Mouse (Mus musculus) intestine, embryonic 14.5 days (tissue): ENCODE results near the gene C2. TPM values are rescaled to one million over a fixed set of nuclear protein-coding genes. Genes with fewer than 3 reads are reported as not detected.

Experiments used
- ATAC-seq: fragments of 200-750 bp; cut with Nextera tagmentation; replicated peaks from 2 replicates; pipeline ENCODE4 v1.8.0; 2017; ENCODE audit warnings: low read depth, moderate number of reproducible peaks, moderate TSS enrichment, moderate library complexity; ENCODE audit not compliant: low FRiP score, low TSS enrichment
- DNase-seq: peaks from one replicate; pipeline ENCODE4 v3.0.0-alpha.2; 2018; ENCODE audit warnings: low spot score
- H3K27ac ChIP-seq: fragments of 300-500 bp; sonication (generic); 2 replicates; pipeline ENCODE4 v1.5.1; 2014; ENCODE audit warnings: low read depth, mild to moderate bottlenecking, control low read depth
- H3K27me3 ChIP-seq: fragments of 300-500 bp; sonication (generic); replicated peaks from 2 replicates; pipeline ENCODE4 v1.6.1; 2014; ENCODE audit warnings: low read length, control low read depth; ENCODE audit not compliant: control insufficient read depth, insufficient read depth
- H3K36me3 ChIP-seq: fragments of 300-500 bp; sonication (generic); 2 replicates; pipeline ENCODE4 v1.6.1; 2014; ENCODE audit warnings: low read length, control low read depth; ENCODE audit not compliant: control insufficient read depth, insufficient read depth
- H3K4me1 ChIP-seq: fragments of 300-500 bp; sonication (generic); replicated peaks from 2 replicates; pipeline ENCODE4 v1.6.1; 2014; ENCODE audit warnings: low read length, control low read depth, mixed read lengths; ENCODE audit not compliant: control insufficient read depth, insufficient read depth
- H3K4me2 ChIP-seq: fragments of 300-500 bp; sonication (generic); 2 replicates; pipeline ENCODE4 v1.6.1; 2014; ENCODE audit warnings: low read length
- H3K4me3 ChIP-seq: fragments of 300-500 bp; sonication (generic); 2 replicates; pipeline ENCODE4 v1.5.1; 2014; ENCODE audit warnings: low read depth, low read length, control low read depth, mixed read lengths
- H3K9ac ChIP-seq: fragments of 300-500 bp; sonication (generic); 2 replicates; pipeline ENCODE4 v1.6.1; 2014; ENCODE audit warnings: mild to moderate bottlenecking, low read length
- H3K9me3 ChIP-seq: fragments of 300-500 bp; sonication (generic); 2 replicates; pipeline ENCODE4 v1.6.1; 2016; ENCODE audit warnings: low read length, control low read depth; ENCODE audit not compliant: control insufficient read depth
- WGBS: fragments of 180-500 bp; shearing (Covaris S2); extraction: QIAGEN DNeasy Blood & Tissue Kit; methylation state at CpG from one replicate; pipeline ENCODE4 v1.1.7; 2014; 5-methylcytosine and 5-hydroxymethylcytosine counted together
- polyA plus RNA-seq: library from polyadenylated mRNA; unstranded; fragments of >200 nt; fragmentation: Nextera tagmentation; extraction: Ambion mirVana; gene quantifications from 2 replicates; pipeline ENCODE4 v1.2.1, GENCODE M21; 2014

The C2 gene
- 6.8 and 7.5 TPM in 2 replicates for polyA plus RNA-seq

DNA sequence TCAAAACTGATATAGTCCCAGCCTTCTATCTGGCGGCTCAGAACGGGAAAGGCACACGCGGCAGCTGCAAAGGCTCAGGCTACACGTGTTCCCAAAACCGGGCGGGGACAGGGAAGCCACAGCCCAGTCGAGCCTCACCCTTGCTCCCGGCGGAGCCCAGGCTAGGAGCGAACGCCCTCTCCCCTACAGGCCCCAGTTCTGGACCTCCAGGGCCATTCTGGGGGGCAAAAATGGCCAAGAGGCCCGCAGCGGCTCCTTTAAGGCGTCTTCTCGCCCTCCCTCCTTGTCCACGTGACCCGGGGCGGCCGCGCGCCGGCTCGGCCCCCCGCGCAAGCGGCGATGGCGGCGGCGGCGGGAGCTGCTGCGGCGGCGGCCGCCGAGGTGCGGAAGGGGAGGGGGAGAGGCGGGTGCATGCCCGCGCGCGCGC is at the start of gene C2, which contains the start of gene Ehmt2:
C2 (minus strand) TSS at position 106 of the 427 bp plus-strand sequence.
Ehmt2 (plus strand) TSS at position 310 of the 427 bp plus-strand sequence.
- no peaks in the 10 kb centered on the region for H3K27me3 ChIP-seq
- peak; percentile 54 for ATAC-seq
- H3K27ac ChIP-seq, result peak within 1 kb of the TSS; percentile 93
- H3K36me3 ChIP-seq, result peaks cover 24% of the 10 kb centered on the region
- H3K4me1 ChIP-seq, result peaks cover 20% of the 10 kb centered on the region
- peak within 1 kb of the TSS; percentile 92 for H3K9ac ChIP-seq
- no peaks in the 10 kb centered on the region for H3K9me3 ChIP-seq
- peak within 1 kb of the TSS; percentile 95 for H3K4me3 ChIP-seq
- peak; percentile 93 for DNase-seq
- WGBS, result under 1% methylated on average over 32 of the region's 44 CpGs
- H3K4me2 ChIP-seq, result peak within 1 kb of the TSS; percentile 83

DNA sequence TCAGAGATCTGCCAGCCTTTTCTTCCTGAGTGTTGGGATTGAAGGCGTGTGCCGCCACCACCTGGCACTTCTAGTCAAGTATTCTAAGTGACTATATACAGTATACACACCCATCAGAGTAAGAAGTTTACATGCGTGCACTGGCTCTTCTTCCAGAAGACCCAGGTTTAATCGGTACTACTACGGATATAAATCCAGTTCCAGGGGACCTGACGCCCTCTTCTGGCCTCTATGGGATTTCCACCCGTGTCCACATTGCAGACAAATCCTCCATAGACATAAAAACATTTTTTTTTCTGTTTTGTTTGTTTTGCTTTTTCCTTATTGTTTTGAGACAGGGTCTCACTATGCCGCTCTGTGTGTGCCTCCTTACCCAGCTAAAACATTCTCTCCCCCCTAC is 49.5 kb upstream of the C2 start:
- Histone ChIP-seq H3K27ac (no peak overlapping the region), H3K9me3 (0 out of 2 replicates have a peak, but pooled peaks cover 2% of the 10 kb centered on the region), H3K9ac (no peak overlapping the region), H3K4me1 (peaks cover 4% of the 10 kb centered on the region; the same call in 1 of the 2 replicates), H3K4me3 (no peak overlapping the region), H3K27me3 (no peaks in the 10 kb centered on the region), H3K36me3 (peaks cover 21% of the 10 kb centered on the region), H3K4me2 (no peak overlapping the region)
- WGBS, result 27% methylated on average over 8 of the region's 8 CpGs
- DNase-seq (no peak), ATAC-seq (no peak)

DNA sequence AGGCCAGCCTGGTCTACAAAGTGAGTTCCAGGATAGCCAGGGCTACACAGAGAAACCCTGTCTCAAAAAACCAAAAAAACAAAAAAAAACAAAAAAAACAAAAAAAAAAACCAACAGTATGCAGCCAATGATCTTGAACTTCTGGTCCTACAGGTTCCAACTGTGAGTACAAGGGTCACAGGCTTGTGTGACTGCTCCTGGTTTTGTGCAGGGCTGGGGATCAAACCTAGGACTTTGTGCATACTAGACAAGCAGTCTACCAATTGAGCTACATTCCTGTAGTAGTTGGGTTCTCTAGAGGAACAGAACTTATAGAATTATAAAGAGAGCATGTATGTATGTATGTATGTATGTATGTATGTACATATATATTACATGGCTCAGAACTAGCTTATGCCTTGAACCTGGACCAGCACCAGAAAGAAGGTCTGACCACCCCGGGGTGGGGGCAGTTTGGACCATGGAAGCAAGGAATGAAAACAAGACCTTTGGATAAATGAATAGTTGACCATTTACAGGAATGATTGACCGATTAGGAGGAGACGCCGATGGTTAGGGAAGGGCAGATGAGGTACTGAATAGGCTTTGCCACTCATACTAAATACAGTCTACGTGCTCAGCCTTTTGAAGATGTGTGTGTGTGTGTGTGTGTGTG is 48.5 kb upstream of the C2 start:
- H3K27ac ChIP-seq, result no peak overlapping the region
- 90% methylated on average over 5 of the region's 5 CpGs for WGBS
- H3K9me3 ChIP-seq, result 0 out of 2 replicates have a peak, but pooled peaks cover 2% of the 10 kb centered on the region

DNA sequence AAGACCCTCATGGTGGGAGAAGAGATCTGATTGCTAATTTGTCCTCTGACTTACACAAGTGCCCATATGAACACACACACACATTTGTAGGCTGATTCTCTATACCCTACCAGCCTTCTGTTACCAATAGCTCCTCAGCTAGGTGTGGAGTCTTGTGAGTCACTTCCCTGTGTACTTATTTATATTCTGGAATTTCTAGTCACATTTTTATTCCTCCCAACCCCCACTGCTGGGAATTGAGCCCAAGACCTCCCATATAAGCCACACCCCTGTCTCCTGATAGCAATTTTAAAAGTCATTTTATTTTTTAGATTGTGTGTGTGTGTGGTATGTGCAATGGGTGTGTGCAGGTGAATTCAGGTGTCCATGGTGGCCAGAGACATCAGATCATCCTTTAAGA is 46.3 kb upstream of the C2 start:
- Histone ChIP-seq H3K4me2 (no peak overlapping the region), H3K9ac (no peak overlapping the region), H3K9me3 (0 out of 2 replicates have a peak, but pooled peaks cover 2% of the 10 kb centered on the region), H3K36me3 (no peaks in the 10 kb centered on the region; the same call in 1 of the 2 replicates), H3K27ac (no peak overlapping the region), H3K4me3 (no peak overlapping the region), H3K4me1 (peaks cover 6% of the 10 kb centered on the region), H3K27me3 (no peaks in the 10 kb centered on the region)
- DNase-seq (no peak), ATAC-seq (no peak)

More for the DNA sequence above, 48.5 kb upstream of the C2 start:
- ATAC-seq, result no peak
- Histone ChIP-seq H3K36me3 (peaks cover 21% of the 10 kb centered on the region), H3K4me3 (no peak overlapping the region), H3K4me1 (peaks cover 8% of the 10 kb centered on the region), H3K4me2 (no peak overlapping the region), H3K27me3 (no peaks in the 10 kb centered on the region), H3K9ac (no peak overlapping the region)
- no peak for DNase-seq

DNA sequence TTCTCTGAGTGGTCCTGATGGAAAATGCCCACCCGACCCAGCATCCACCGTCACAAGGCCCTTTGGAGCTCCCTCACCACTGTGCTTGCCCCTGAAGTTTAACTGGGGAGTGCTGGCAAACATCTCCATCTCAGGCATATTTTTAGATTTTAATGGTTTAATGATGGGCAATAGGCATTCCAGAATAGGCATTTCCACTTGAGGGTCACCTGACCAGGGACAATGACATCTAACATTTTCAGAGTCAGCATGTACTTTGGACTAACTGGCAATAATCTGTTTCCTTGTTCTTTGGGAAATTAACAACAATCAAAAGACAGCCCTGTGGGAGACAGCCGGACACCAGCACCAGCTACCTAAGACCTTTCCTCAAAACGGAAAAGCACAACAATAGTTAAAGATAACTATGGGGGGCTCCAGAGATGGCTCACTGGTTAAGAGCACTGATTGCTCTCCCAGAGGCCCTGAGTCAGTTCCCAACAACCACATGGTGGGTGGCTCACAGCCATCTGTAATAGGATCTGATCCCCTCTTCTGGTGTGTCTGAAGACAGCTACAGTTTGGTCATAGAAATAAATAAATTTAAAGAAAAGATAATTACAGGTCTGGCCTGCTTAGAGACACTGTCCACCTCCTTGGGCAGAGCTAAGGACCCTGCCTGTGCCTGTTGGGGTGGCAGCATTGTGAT is 45.2 kb upstream of the C2 start:
- Histone ChIP-seq H3K36me3 (no peaks in the 10 kb centered on the region), H3K4me3 (no peak overlapping the region), H3K4me2 (no peak overlapping the region), H3K27ac (peak overlapping the region; percentile 65), H3K4me1 (peaks cover 6% of the 10 kb centered on the region), H3K9me3 (0 out of 2 replicates have a peak, but pooled peaks cover 2% of the 10 kb centered on the region), H3K9ac (no peak overlapping the region), H3K27me3 (no peaks in the 10 kb centered on the region)
- 72% methylated on average over 4 of the region's 4 CpGs for WGBS
- DNase-seq (peak; percentile 63), ATAC-seq (peak; percentile 45; the same call in 1 of the 2 replicates)

DNA sequence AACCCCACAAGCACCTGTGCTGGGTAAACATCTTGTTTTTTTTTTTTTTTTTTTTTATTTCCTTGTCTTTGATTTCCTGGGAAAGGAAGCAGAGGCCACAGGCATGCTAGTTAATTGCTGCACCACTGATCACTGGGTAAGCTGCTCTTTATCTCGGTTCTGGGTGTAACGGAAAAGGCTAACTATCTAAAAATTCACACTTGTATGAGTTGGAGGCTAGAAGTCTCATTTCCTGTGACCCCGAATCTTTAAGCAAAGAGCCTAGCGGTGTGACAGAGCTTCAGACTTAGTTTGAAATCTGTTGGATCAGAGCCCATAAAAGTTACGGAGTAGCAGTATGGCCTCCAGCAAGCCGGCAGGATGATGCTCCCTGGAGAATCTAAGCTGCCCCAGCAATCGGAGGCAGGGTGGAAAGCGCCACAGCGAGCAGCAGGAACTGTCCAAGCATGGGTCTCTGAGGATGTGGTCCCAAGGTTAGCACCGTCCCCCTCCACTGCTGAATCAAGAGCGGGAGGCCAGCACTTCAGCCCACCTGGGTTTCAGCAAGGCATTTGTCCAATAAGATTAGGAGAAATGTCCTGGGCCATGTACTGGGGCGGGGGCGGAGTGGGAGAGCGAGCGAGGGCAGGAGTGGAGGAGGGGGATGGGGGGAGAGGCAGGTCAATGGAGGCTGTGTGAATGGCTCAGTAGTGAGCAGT is 43.4 kb upstream of the C2 start:
- Histone ChIP-seq H3K27me3 (no peaks in the 10 kb centered on the region), H3K4me1 (peaks cover 6% of the 10 kb centered on the region), H3K9me3 (0 out of 2 replicates have a peak, but pooled peaks cover 2% of the 10 kb centered on the region), H3K27ac (peak overlapping the region; percentile 51), H3K9ac (peak overlapping the region; percentile 42), H3K4me3 (peak overlapping the region; percentile 22), H3K36me3 (no peaks in the 10 kb centered on the region), H3K4me2 (peak overlapping the region; percentile 54)
- 7% methylated on average over 15 of the region's 15 CpGs for WGBS
- DNase-seq (peak; percentile 61), ATAC-seq (no peak)

DNA sequence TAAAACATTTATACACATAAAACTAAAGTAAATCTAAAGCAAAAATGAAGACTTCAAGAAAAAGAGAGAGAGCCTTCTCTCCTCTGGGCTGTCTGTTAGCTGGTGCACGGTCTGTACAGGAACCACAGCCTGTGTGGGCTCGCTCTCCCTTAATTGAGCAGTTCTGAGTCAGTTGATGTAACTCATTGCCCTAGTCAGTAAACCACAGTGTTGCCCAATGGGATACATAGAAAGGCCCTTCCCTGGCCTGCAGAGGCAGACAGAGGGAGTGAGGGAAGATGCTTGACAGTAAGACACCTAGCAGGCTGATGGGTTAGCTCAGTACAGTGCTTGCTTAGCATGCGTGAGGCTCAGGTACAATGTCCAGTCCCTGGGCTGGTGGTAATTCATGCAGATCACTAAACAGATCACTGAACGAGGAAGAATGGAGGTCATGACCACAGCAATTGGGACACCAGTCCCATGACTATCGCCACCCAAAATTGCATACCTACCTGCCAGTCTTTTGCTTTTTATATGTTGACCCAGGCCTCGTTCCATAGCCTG is 40.0 kb upstream of the C2 start:
- ATAC-seq, result no peak
- Histone ChIP-seq H3K27me3 (no peaks in the 10 kb centered on the region), H3K9me3 (no peaks in the 10 kb centered on the region), H3K4me3 (no peak overlapping the region), H3K4me1 (peaks cover 6% of the 10 kb centered on the region), H3K4me2 (no peak overlapping the region), H3K27ac (no peak overlapping the region), H3K9ac (no peak overlapping the region), H3K36me3 (peaks cover 23% of the 10 kb centered on the region; the same call in 1 of the 2 replicates)
- no peak for DNase-seq
- 80% methylated on average over 6 of the region's 6 CpGs for WGBS

DNA sequence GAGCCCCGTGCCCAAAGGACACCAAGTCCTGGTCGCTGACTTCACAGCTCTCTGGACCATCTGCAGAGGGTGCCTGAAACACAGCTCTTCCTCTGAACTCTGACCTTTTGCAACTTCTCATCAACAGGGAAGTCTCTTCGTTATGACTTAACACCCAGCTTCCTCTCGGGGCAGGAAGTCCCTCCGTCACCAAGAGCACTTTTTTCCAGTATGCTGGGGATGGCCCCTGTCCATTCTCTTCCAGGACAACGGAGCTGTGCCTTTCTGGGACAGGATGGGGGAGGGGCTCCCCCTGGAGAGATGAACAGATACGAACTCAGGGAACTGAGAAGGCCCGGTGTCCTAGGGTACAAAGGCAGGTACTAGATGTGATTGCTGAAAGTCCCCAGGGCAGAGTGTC is 36.8 kb upstream of the C2 start:
- Histone ChIP-seq H3K4me3 (no peak overlapping the region), H3K4me1 (peaks cover 6% of the 10 kb centered on the region; the same call in 1 of the 2 replicates), H3K36me3 (peaks cover 28% of the 10 kb centered on the region; the same call in 1 of the 2 replicates), H3K9ac (no peak overlapping the region), H3K4me2 (no peak overlapping the region), H3K9me3 (no peaks in the 10 kb centered on the region), H3K27ac (no peak overlapping the region), H3K27me3 (no peaks in the 10 kb centered on the region)
- DNase-seq (no peak), ATAC-seq (no peak)
- WGBS, result 50% methylated on average over 8 of the region's 8 CpGs
